Mouse (Mus musculus) embryonic facial prominence, embryonic 15.5 days (tissue): Measurements from ENCODE around the gene Pkd1. TPM values are rescaled to one million over a fixed set of nuclear protein-coding genes. Genes with fewer than 3 reads are reported as not detected.

ENCODE experiments used
- microRNA-seq: library from miRNA; unstranded; fragments of <30 nt; microRNA quantifications from one replicate; pipeline ENCODE4, GENCODE M21; 2016; ENCODE audit warnings: borderline number of aligned reads
- polyA plus RNA-seq: library from polyadenylated mRNA; unstranded; fragments of >200 nt; fragmentation: Nextera tagmentation; extraction: Ambion mirVana; gene quantifications from 2 replicates; pipeline ENCODE4 v1.2.1, GENCODE M21; 2015

The Pkd1 gene
- polyA plus RNA-seq, 1 experiment from 2014 or later = 32.6 TPM

Small RNA genes within 50 kb of the gene (microRNA-seq; reads per million reads assigned to microRNA genes)
- not detected for gene Gm24589

Other genes starting within 250 kb of the Pkd1 start
- not detected in 2 replicates for gene Abca17, start 198.8 kb upstream of the Pkd1 start, polyA plus RNA-seq
- 8.1 and 8.3 TPM in 2 replicates for gene Abca3, start 197.9 kb upstream of the Pkd1 start, polyA plus RNA-seq
- 253 and 275 TPM in 2 replicates for gene Rnps1, start 135.3 kb upstream of the Pkd1 start, polyA plus RNA-seq
- 70.0 and 71.2 TPM in 2 replicates for gene Eci1, start 123.2 kb upstream of the Pkd1 start, polyA plus RNA-seq
- gene Dnase1l2, start 106.7 kb upstream of the Pkd1 start, polyA plus RNA-seq = 13.0 and 17.2 TPM in 2 replicates
- gene E4f1, start 79.5 kb upstream of the Pkd1 start, polyA plus RNA-seq = 37.0 and 39.8 TPM in 2 replicates
- gene Pgp, start 79.4 kb upstream of the Pkd1 start, polyA plus RNA-seq = 48.9 and 50.6 TPM in 2 replicates
- 0.43 and 0.44 TPM in 2 replicates for gene Bricd5, start 76.0 kb upstream of the Pkd1 start, polyA plus RNA-seq
- gene Mlst8, start 70.8 kb upstream of the Pkd1 start, polyA plus RNA-seq = 27.2 and 28.8 TPM in 2 replicates
- gene Caskin1, start 61.2 kb upstream of the Pkd1 start, polyA plus RNA-seq = 2.5 and 4.0 TPM in 2 replicates
- gene Traf7, start 21.9 kb upstream of the Pkd1 start, polyA plus RNA-seq = 92.8 and 95.7 TPM in 2 replicates
- gene Rab26, start 15.6 kb upstream of the Pkd1 start, polyA plus RNA-seq = 3.7 and 4.3 TPM in 2 replicates
- 57.8 and 64.4 TPM in 2 replicates for gene Tsc2, start 82.8 kb downstream of the Pkd1 start, polyA plus RNA-seq
- gene Nthl1, start 82.8 kb downstream of the Pkd1 start, polyA plus RNA-seq = 22.2 and 25.3 TPM in 2 replicates
- gene Slc9a3r2, start 100.5 kb downstream of the Pkd1 start, polyA plus RNA-seq = 64.4 and 65.9 TPM in 2 replicates
- 0.36 and 0.56 TPM in 2 replicates for gene Npw, start 108.6 kb downstream of the Pkd1 start, polyA plus RNA-seq
- 23.8 and 26.8 TPM in 2 replicates for gene Zfp598, start 119.9 kb downstream of the Pkd1 start, polyA plus RNA-seq
- 2.0 and 2.9 TPM in 2 replicates for gene Syngr3, start 140.1 kb downstream of the Pkd1 start, polyA plus RNA-seq
- 33.1 and 35.2 TPM in 2 replicates for gene Gfer, start 146.3 kb downstream of the Pkd1 start, polyA plus RNA-seq
- gene Noxo1, start 146.4 kb downstream of the Pkd1 start, polyA plus RNA-seq = 3.8 and 5.8 TPM in 2 replicates
- gene Tbl3, start 157.8 kb downstream of the Pkd1 start, polyA plus RNA-seq = 61.3 and 63.4 TPM in 2 replicates
- gene Rnf151, start 168.2 kb downstream of the Pkd1 start, polyA plus RNA-seq = 0.16 and 0.24 TPM in 2 replicates
- gene Rps2, start 168.3 kb downstream of the Pkd1 start, polyA plus RNA-seq = 1,508 and 1,594 TPM in 2 replicates
- gene Ndufb10, start 174.6 kb downstream of the Pkd1 start, polyA plus RNA-seq = 223 and 227 TPM in 2 replicates
- not detected in 2 replicates for gene Rpl3l, start 178.0 kb downstream of the Pkd1 start, polyA plus RNA-seq
- 26.6 and 27.9 TPM in 2 replicates for gene Msrb1, start 186.8 kb downstream of the Pkd1 start, polyA plus RNA-seq
- 26.4 and 30.4 TPM in 2 replicates for gene Hs3st6, start 203.2 kb downstream of the Pkd1 start, polyA plus RNA-seq